Mouse (Mus musculus): ENCODE data around the gene Gfod1.

DNA sequence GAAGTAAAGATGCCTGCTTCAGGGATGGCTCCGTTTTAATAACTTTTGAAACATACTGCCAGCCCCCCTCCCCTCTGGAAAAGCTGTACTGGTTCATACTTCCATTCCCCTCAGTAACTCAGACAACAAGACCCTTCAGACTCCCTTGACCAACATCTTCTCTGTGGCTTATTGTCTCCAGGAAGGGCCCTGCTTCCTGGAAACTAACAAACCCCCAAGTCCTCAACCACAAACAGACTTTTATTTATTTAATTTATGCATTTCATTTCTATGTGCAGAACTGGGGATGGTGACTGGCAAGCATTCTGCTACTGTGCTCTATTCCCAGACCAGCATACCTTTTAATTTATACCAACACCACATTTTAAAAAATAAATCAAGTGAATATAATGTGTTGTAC, 21.5 kb upstream of the Gfod1 start:
- TF ChIP-seq EP300 (IDR thresholded peaks at IDR 0.05; ENCODE audit: low read length): no peak
- TF ChIP-seq CTCF (conservative IDR thresholded peaks at IDR 0.05 in 1 of 2, IDR thresholded peaks at IDR 0.05 in 1 of 2; ENCODE audit: low read depth in 2 of 2, low read length in 2 of 2): no peak
- TF ChIP-seq JUND (conservative IDR thresholded peaks at IDR 0.05; ENCODE audit: low read depth, low read length): no peak
- no peak for TF ChIP-seq MXI1 (IDR thresholded peaks at IDR 0.05; ENCODE audit: low read depth, low read length)
- no peak for TF ChIP-seq TCF12 (IDR thresholded peaks at IDR 0.05; ENCODE audit: low read depth, low read length)
- no peak for TF ChIP-seq RCOR1 (conservative IDR thresholded peaks at IDR 0.05; ENCODE audit: low read depth, low read length)
- TF ChIP-seq BHLHE40 (IDR thresholded peaks at IDR 0.05; ENCODE audit: low read depth, low read length): no peak
- TF ChIP-seq ZMIZ1 (IDR thresholded peaks at IDR 0.05; ENCODE audit: low read depth, low read length): no peak
- no peak for TF ChIP-seq NELFE (IDR thresholded peaks at IDR 0.05; ENCODE audit: low read depth, low read length)
